Mouse (Mus musculus) C3H10T1/2 (cell line): Measurements from ENCODE around the gene Sec16a. TPM values are rescaled to one million over a fixed set of nuclear protein-coding genes. Genes with fewer than 3 reads are reported as not detected.

Experiments used
- polyA plus RNA-seq, 2 experiments: library from polyadenylated mRNA; unstranded; fragments of >200 nt; fragmentation: generic; extraction: Trizol; gene quantifications; one replicate each; pipeline ENCODE4 v1.2.1; 2012; ENCODE audit warnings: missing spikeins in 2 of 2

The Sec16a gene
- polyA plus RNA-seq: 10 to 100 TPM in 1 of 2 experiments, 1 to 10 TPM in 1; 4.5 to 25.2 TPM

GRCm38 (mm10) chr2:26444946-26445665 is at the start of gene Sec16a:
Gene Sec16a (minus strand): TSS chr2:26445216.

GRCm38 (mm10) chr2:26408515-26409356 is 36.3 kb downstream of the Sec16a start, which contains the start of gene Inpp5e:
Gene Inpp5e (minus strand): TSS chr2:26409203.

GRCm38 (mm10) chr2:26389154-26389690 is 55.8 kb downstream of the Sec16a start, which contains the start of the genes Entr1 and Pmpca:
Gene Entr1 (minus strand): TSS chr2:26389316.
Gene Pmpca (plus strand): TSS chr2:26389339.

GRCm38 (mm10) chr2:26380131-26380771 is 64.8 kb downstream of the Sec16a start, which contains the start of gene Snapc4:
Gene Snapc4 (minus strand): TSS chr2:26380653.

GRCm38 (mm10) chr2:26360772-26361171 is 84.2 kb downstream of the Sec16a start, which contains the start of gene Card9:
Gene Card9 (minus strand): TSS chr2:26360918.

Other genes with a start within 250 kb of the Sec16a start
- gene Lhx3, start 236.9 kb downstream of the Sec16a start, polyA plus RNA-seq: under 1 TPM in 1 of 2 experiments, not detected in 1; 0.02 TPM
- gene Qsox2, start 207.7 kb downstream of the Sec16a start, polyA plus RNA-seq: 1 to 10 TPM; 1.5 to 7.5 TPM
- gene Ccdc187, start 150.7 kb downstream of the Sec16a start, polyA plus RNA-seq: not detected
- gene Gpsm1, start 129.7 kb downstream of the Sec16a start, polyA plus RNA-seq: 10 to 100 TPM in 1 of 2 experiments, 1 to 10 TPM in 1; 7.1 to 16.1 TPM
- 10 to 100 TPM; 25.1 to 33.2 TPM for gene Dnlz, start 93.1 kb downstream of the Sec16a start, polyA plus RNA-seq
- under 1 TPM in 1 of 2 experiments, not detected in 1; 0.06 TPM for gene Card9, start 84.3 kb downstream of the Sec16a start, polyA plus RNA-seq
- gene Snapc4, start 64.6 kb downstream of the Sec16a start, polyA plus RNA-seq: 10 to 100 TPM in 1 of 2 experiments, 1 to 10 TPM in 1; 7.2 to 16.2 TPM
- 10 to 100 TPM in 1 of 2 experiments, 1 to 10 TPM in 1; 8.2 to 41.5 TPM for gene Entr1, start 55.9 kb downstream of the Sec16a start, polyA plus RNA-seq
- gene Pmpca, start 55.9 kb downstream of the Sec16a start, polyA plus RNA-seq: 10 to 100 TPM; 30.0 to 43.4 TPM
- gene Inpp5e, start 36.0 kb downstream of the Sec16a start, polyA plus RNA-seq: 10 to 100 TPM in 1 of 2 experiments, 1 to 10 TPM in 1; 2.1 to 15.1 TPM
- 10 to 100 TPM in 1 of 2 experiments, under 1 TPM in 1; 0.28 to 11.8 TPM for gene Notch1, start 71.4 kb upstream of the Sec16a start, polyA plus RNA-seq
- 1 to 10 TPM; 6.8 to 8.8 TPM for gene Egfl7, start 134.8 kb upstream of the Sec16a start, polyA plus RNA-seq
- not detected for gene Gm20532, start 141.4 kb upstream of the Sec16a start, polyA plus RNA-seq
- 10 to 100 TPM; 55.1 to 65.9 TPM for gene Agpat2, start 159.2 kb upstream of the Sec16a start, polyA plus RNA-seq
- gene Fam69b, start 183.2 kb upstream of the Sec16a start, polyA plus RNA-seq: 10 to 100 TPM; 15.9 to 42.0 TPM
- not detected for gene Lcn4, start 226.1 kb upstream of the Sec16a start, polyA plus RNA-seq